Mouse (Mus musculus) adrenal gland, postnatal 0 days (tissue): ENCODE measurements around the gene Olfr497. TPM values are rescaled to one million over a fixed set of nuclear protein-coding genes. Genes with fewer than 3 reads are reported as not detected.

ENCODE experiments used
- polyA plus RNA-seq: library from polyadenylated mRNA; unstranded; fragments of >200 nt; fragmentation: Nextera tagmentation; extraction: Ambion mirVana; gene quantifications from 2 replicates; pipeline ENCODE4 v1.2.1, GENCODE M21; 2015

Gene Olfr497
- not detected in 2 replicates for polyA plus RNA-seq

GRCm38 (mm10) chr7:108420121-108420520, at the start of gene Olfr497:
Gene Olfr497 (plus strand): TSS chr7:108420421.

DNA sequence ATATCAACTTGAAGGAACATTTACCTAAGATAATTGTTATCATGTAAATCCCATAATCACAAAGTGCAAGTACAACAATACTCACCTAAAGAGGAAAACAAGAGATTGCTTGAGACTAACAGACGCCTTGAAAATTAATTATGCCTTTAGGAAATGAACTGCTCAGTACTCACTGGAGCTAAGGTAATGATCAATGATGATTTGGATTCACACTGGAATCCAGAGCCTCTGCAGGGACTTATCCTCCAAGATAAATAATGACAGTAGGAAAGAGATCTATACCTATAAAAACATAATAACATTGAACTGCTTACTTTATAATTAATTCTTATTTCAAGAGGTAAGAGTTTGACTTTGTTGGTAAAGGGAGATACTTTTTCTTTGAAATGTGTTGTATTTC, 27.4 kb upstream of the Olfr497 start, which contains the start of gene Olfr495:
TSS of gene Olfr495 (plus strand) at position 301 of the 400 bp plus-strand sequence.

DNA sequence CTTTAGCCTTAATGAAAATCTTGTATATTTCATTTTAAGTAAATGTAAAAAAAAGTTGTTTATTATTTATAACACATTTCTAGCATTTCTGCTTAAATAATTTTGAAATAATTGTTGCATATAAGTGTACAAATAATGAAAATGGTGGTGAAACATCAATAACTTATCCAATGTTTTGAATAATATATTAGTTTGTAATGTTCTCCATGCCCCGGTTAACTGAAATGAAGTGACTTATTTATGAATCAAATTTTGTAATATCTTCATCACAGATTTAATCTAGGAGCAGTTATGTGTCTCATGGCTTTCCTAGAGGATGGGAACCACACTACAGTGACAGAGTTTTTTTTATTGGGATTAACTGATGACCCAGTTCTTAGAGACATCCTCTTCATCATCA, 44.8 kb downstream of the Olfr497 start, which contains the start of gene Olfr498:
TSS of gene Olfr498 (plus strand) at position 301 of the 400 bp plus-strand sequence.

Other genes starting within 250 kb of the Olfr497 start
- gene Olfr486, start 247.7 kb upstream of the Olfr497 start, polyA plus RNA-seq, result not detected in 2 replicates
- not detected in 2 replicates for gene Olfr487, start 205.8 kb upstream of the Olfr497 start, polyA plus RNA-seq
- not detected in 2 replicates for gene Olfr488, start 162.1 kb upstream of the Olfr497 start, polyA plus RNA-seq
- not detected in 2 replicates for gene Olfr490, start 131.5 kb upstream of the Olfr497 start, polyA plus RNA-seq
- gene Olfr491, start 107.0 kb upstream of the Olfr497 start, polyA plus RNA-seq, result not detected in 2 replicates
- not detected in 2 replicates for gene Olfr492, start 96.7 kb upstream of the Olfr497 start, polyA plus RNA-seq
- gene Olfr493, start 73.4 kb upstream of the Olfr497 start, polyA plus RNA-seq, result not detected in 2 replicates
- not detected in 2 replicates for gene Olfr494, start 55.1 kb upstream of the Olfr497 start, polyA plus RNA-seq
- gene Olfr495, start 27.3 kb upstream of the Olfr497 start, polyA plus RNA-seq, result not detected in 2 replicates
- gene Olfr498, start 44.9 kb downstream of the Olfr497 start, polyA plus RNA-seq, result not detected in 2 replicates
- gene Olfr502, start 104.6 kb downstream of the Olfr497 start, polyA plus RNA-seq, result not detected in 2 replicates
- not detected in 2 replicates for gene Olfr503, start 124.1 kb downstream of the Olfr497 start, polyA plus RNA-seq
- gene Olfr504, start 145.4 kb downstream of the Olfr497 start, polyA plus RNA-seq, result not detected in 2 replicates
- gene Olfr506, start 190.4 kb downstream of the Olfr497 start, polyA plus RNA-seq, result not detected in 2 replicates
- not detected in 2 replicates for gene Olfr507, start 201.4 kb downstream of the Olfr497 start, polyA plus RNA-seq
- gene Olfr508, start 209.6 kb downstream of the Olfr497 start, polyA plus RNA-seq, result not detected in 2 replicates
- gene Olfr509, start 231.5 kb downstream of the Olfr497 start, polyA plus RNA-seq, result not detected in 2 replicates
- gene Olfr510, start 246.0 kb downstream of the Olfr497 start, polyA plus RNA-seq, result not detected in 2 replicates